Mouse (Mus musculus) ES-Bruce4 (cell line): ENCODE results near the gene Themis2.

ENCODE experiments used
- CTCF ChIP-seq: IDR thresholded peaks from one replicate; pipeline ENCODE4 v1.8.1; 2011; ENCODE audit warnings: low read depth, low read length
- EP300 ChIP-seq: IDR thresholded peaks from 2 replicates; pipeline ENCODE4 v1.6.1; 2011; ENCODE audit warnings: low read depth, low read length; ENCODE audit not compliant: insufficient read depth
- POLR2A ChIP-seq: IDR thresholded peaks from one replicate; pipeline ENCODE4 v1.8.1; 2011; ENCODE audit warnings: low read length; ENCODE audit not compliant: insufficient read depth

- TF ChIP-seq POLR2A: no peak
- 0 out of 2 replicates have a peak, but pooled peaks have one; percentile 62 for TF ChIP-seq EP300
- TF ChIP-seq CTCF: peak; percentile 37
Observed at GRCm38 (mm10) chr4:132735894-132736293, 60.3 kb downstream of the Themis2 start.
